Mouse (Mus musculus) forebrain, embryonic 15.5 days (tissue): ENCODE data around the gene Ltf. TPM values are rescaled to one million over a fixed set of nuclear protein-coding genes. Genes with fewer than 3 reads are reported as not detected.
A peak's percentile ranks its signal among the peaks of the same experiment; 100 is the strongest.

Experiments
- ATAC-seq: fragments of 200-750 bp; cut with Nextera tagmentation; replicated peaks from 2 replicates; pipeline ENCODE4 v1.8.0; 2017; ENCODE audit warnings: mild to moderate bottlenecking, moderate TSS enrichment, moderate library complexity
- H3K27ac ChIP-seq: fragments of 300-500 bp; sonication (generic); replicated peaks from 2 replicates; pipeline ENCODE4 v1.5.1; 2015; ENCODE audit warnings: mild to moderate bottlenecking, inconsistent platforms
- H3K27me3 ChIP-seq: fragments of 300-500 bp; sonication (generic); 2 replicates; pipeline ENCODE4 v1.6.1; 2015; ENCODE audit warnings: inconsistent platforms
- H3K36me3 ChIP-seq: fragments of 300-500 bp; sonication (generic); 2 replicates; pipeline ENCODE4 v1.6.1; 2015; ENCODE audit warnings: mild to moderate bottlenecking, inconsistent platforms
- H3K4me1 ChIP-seq: fragments of 300-500 bp; sonication (generic); 2 replicates; pipeline ENCODE4 v1.6.1; 2015; ENCODE audit warnings: inconsistent platforms
- H3K4me2 ChIP-seq: fragments of 300-500 bp; sonication (generic); replicated peaks from 2 replicates; pipeline ENCODE4 v1.6.1; 2015; ENCODE audit warnings: mild to moderate bottlenecking, inconsistent platforms
- H3K4me3 ChIP-seq: fragments of 300-500 bp; sonication (generic); 2 replicates; pipeline ENCODE4 v1.5.1; 2015; ENCODE audit warnings: mild to moderate bottlenecking, inconsistent platforms
- H3K9ac ChIP-seq: fragments of 300-500 bp; sonication (generic); replicated peaks from 2 replicates; pipeline ENCODE4 v1.6.1; 2015; ENCODE audit warnings: mild to moderate bottlenecking, inconsistent platforms
- H3K9me3 ChIP-seq: fragments of 300-500 bp; sonication (generic); 2 replicates; pipeline ENCODE4 v1.6.1; 2016; ENCODE audit warnings: inconsistent platforms
- WGBS: fragments of 180-500 bp; shearing (Covaris S2); methylation state at CpG from one replicate; pipeline ENCODE4 v1.1.7; 2015; ENCODE audit warnings: mixed read lengths; 5-methylcytosine and 5-hydroxymethylcytosine counted together
- polyA plus RNA-seq: library from polyadenylated mRNA; unstranded; fragments of >200 nt; fragmentation: Nextera tagmentation; extraction: Ambion mirVana; gene quantifications from 2 replicates; pipeline ENCODE4 v1.2.1, GENCODE M21; 2015

The Ltf gene
- polyA plus RNA-seq = 0.64 and 0.70 TPM in 2 replicates

- ATAC-seq = no peak
- H3K27me3 ChIP-seq = no peaks in the 10 kb centered on the region
Observed at GRCm38 (mm10) chr9:111019022-111019421, at the start of gene Ltf. Gene Ltf (plus strand): TSS chr9:111019271.

GRCm38 (mm10) chr9:110979411-110979810 lies 39.7 kb upstream of the Ltf start:
- Histone ChIP-seq H3K4me3 (no peak overlapping the region), H3K27ac (no peak overlapping the region), H3K4me2 (no peak overlapping the region), H3K4me1 (no peaks in the 10 kb centered on the region), H3K36me3 (no peaks in the 10 kb centered on the region), H3K9ac (no peak overlapping the region), H3K9me3 (no peaks in the 10 kb centered on the region), H3K27me3 (no peaks in the 10 kb centered on the region)
- 94% methylated on average over 11 of the region's 11 CpGs for WGBS
- ATAC-seq = no peak

More at GRCm38 (mm10) chr9:111019022-111019421, at the start of gene Ltf:
- Histone ChIP-seq H3K36me3 (no peaks in the 10 kb centered on the region), H3K27ac (no peak within 1 kb of the TSS), H3K4me2 (no peak within 1 kb of the TSS), H3K9ac (no peak within 1 kb of the TSS), H3K4me1 (no peaks in the 10 kb centered on the region), H3K9me3 (no peaks in the 10 kb centered on the region), H3K4me3 (no peak within 1 kb of the TSS)
- WGBS = 70% methylated on average over 5 of the region's 5 CpGs

GRCm38 (mm10) chr9:110982351-110982750 lies 36.7 kb upstream of the Ltf start:
- Histone ChIP-seq H3K27ac (no peak overlapping the region), H3K9ac (no peak overlapping the region), H3K27me3 (no peaks in the 10 kb centered on the region), H3K36me3 (no peaks in the 10 kb centered on the region), H3K4me1 (no peaks in the 10 kb centered on the region), H3K4me3 (no peak overlapping the region), H3K9me3 (no peaks in the 10 kb centered on the region), H3K4me2 (no peak overlapping the region)
- no peak for ATAC-seq
- 63% methylated on average over 4 of the region's 4 CpGs for WGBS

DNA sequence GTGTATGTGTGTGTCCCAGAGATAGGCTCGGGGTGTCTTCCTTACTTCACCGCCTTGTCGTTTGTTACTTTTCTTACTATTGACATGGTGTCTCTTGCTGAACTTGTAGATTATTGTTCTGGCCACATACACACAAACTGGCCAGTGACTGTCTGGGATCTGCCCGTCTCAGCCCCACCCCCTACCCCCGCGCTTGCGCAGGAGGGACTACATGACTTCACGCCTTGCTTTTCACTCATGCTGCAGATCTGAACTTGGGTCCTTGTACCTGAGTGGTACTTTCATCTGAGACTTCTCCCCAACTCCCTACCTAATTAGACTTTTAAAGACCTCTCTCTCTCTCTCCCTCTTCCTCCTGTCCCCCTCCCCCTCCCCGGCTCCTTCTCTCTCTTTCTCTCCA lies 35.0 kb upstream of the Ltf start:
- 93% methylated on average over 9 of the region's 9 CpGs for WGBS
- no peaks in the 10 kb centered on the region for H3K4me1 ChIP-seq
- no peak for ATAC-seq
- H3K9me3 ChIP-seq = no peaks in the 10 kb centered on the region
- no peak overlapping the region for H3K4me3 ChIP-seq
- no peak overlapping the region for H3K27ac ChIP-seq
- no peak overlapping the region for H3K9ac ChIP-seq
- no peak overlapping the region for H3K4me2 ChIP-seq
- no peaks in the 10 kb centered on the region for H3K27me3 ChIP-seq
- H3K36me3 ChIP-seq = no peaks in the 10 kb centered on the region

DNA sequence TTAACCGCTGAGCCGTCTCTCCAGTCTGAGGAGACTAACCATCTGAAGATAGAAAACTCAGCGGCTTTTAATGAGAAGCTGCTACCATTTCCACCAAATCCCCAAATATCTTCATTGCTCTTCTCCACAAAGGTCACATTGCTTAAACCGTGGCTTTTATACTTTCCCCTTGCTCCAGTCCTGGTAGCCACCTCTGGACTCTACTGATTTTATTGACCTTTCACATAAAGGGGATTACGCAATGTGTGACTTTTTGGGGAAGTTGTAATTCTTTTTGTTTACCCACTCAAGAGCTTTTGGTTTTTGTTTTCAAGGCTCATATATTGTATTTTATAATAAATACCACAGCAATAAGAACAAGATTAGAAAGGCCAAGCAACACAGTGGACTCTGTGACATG lies 33.5 kb upstream of the Ltf start:
- H3K4me3 ChIP-seq = no peak overlapping the region
- no peak overlapping the region for H3K4me2 ChIP-seq
- H3K9me3 ChIP-seq = no peaks in the 10 kb centered on the region
- H3K36me3 ChIP-seq = no peaks in the 10 kb centered on the region
- no peaks in the 10 kb centered on the region for H3K27me3 ChIP-seq
- H3K9ac ChIP-seq = no peak overlapping the region
- H3K27ac ChIP-seq = no peak overlapping the region
- WGBS = 93% methylated on average over 5 of the region's 5 CpGs
- no peaks in the 10 kb centered on the region for H3K4me1 ChIP-seq
- no peak for ATAC-seq

GRCm38 (mm10) chr9:110985951-110986350 lies 33.1 kb upstream of the Ltf start:
- ATAC-seq = no peak
- no peak overlapping the region for H3K9ac ChIP-seq
- no peaks in the 10 kb centered on the region for H3K4me1 ChIP-seq
- WGBS = 90% methylated on average over 8 of the region's 8 CpGs
- no peaks in the 10 kb centered on the region for H3K9me3 ChIP-seq
- H3K27ac ChIP-seq = no peak overlapping the region
- H3K27me3 ChIP-seq = no peaks in the 10 kb centered on the region
- H3K4me2 ChIP-seq = no peak overlapping the region
- H3K4me3 ChIP-seq = no peak overlapping the region
- H3K36me3 ChIP-seq = no peaks in the 10 kb centered on the region

GRCm38 (mm10) chr9:110987331-110987730 lies 31.7 kb upstream of the Ltf start:
- no peak for ATAC-seq
- Histone ChIP-seq H3K9ac (no peak overlapping the region), H3K36me3 (no peaks in the 10 kb centered on the region), H3K4me3 (no peak overlapping the region), H3K4me2 (no peak overlapping the region), H3K9me3 (no peaks in the 10 kb centered on the region), H3K27me3 (no peaks in the 10 kb centered on the region), H3K4me1 (no peaks in the 10 kb centered on the region), H3K27ac (no peak overlapping the region)
- 80% methylated on average over 4 of the region's 4 CpGs for whole genome bisulfite sequencing

GRCm38 (mm10) chr9:110988078-110988477 lies 31.0 kb upstream of the Ltf start:
- no peaks in the 10 kb centered on the region for H3K9me3 ChIP-seq
- no peaks in the 10 kb centered on the region for H3K36me3 ChIP-seq
- no peak overlapping the region for H3K27ac ChIP-seq
- H3K27me3 ChIP-seq = no peaks in the 10 kb centered on the region
- no peak overlapping the region for H3K4me3 ChIP-seq
- WGBS = 83% methylated on average over 3 of the region's 3 CpGs
- H3K4me2 ChIP-seq = no peak overlapping the region
- no peak overlapping the region for H3K9ac ChIP-seq
- no peaks in the 10 kb centered on the region for H3K4me1 ChIP-seq
- no peak for ATAC-seq

- H3K4me3 ChIP-seq = no peak overlapping the region
- no peaks in the 10 kb centered on the region for H3K36me3 ChIP-seq
- H3K27ac ChIP-seq = no peak overlapping the region
- no peaks in the 10 kb centered on the region for H3K4me1 ChIP-seq
- H3K4me2 ChIP-seq = no peak overlapping the region
- H3K9me3 ChIP-seq = no peaks in the 10 kb centered on the region
- no peak overlapping the region for H3K9ac ChIP-seq
- WGBS = 61% methylated on average over 4 of the region's 4 CpGs
- H3K27me3 ChIP-seq = no peaks in the 10 kb centered on the region
- ATAC-seq = no peak
Observed at GRCm38 (mm10) chr9:110989141-110989540, 29.9 kb upstream of the Ltf start.

DNA sequence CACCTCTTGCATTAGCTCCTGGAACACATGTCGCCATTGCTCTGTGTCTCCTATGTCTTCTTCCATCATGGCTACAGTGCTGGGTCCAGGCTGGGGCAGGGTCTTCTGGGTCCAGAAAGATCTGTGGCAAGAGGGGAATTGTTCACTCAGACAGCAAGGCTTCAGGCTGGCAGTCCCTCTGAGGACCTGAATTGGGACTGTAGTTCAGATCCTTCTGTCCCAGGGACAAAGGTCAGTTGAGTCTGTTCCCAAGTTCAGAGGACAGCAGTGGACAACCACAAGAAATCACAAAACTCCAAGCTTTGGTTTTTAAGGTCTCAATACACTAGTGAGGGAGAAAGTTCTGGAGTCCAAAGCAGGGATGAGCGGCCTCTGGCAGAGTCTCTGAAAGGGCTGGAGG lies 29.5 kb upstream of the Ltf start:
- Histone ChIP-seq H3K9me3 (no peaks in the 10 kb centered on the region), H3K36me3 (no peaks in the 10 kb centered on the region), H3K9ac (no peak overlapping the region), H3K27me3 (no peaks in the 10 kb centered on the region), H3K4me2 (no peak overlapping the region), H3K4me3 (no peak overlapping the region), H3K4me1 (no peaks in the 10 kb centered on the region), H3K27ac (no peak overlapping the region)
- no peak for ATAC-seq
- WGBS = 96% methylated on average over 2 of the region's 2 CpGs

GRCm38 (mm10) chr9:110990204-110990603 lies 28.9 kb upstream of the Ltf start, which contains the start of gene Rtp3:
Gene Rtp3 (minus strand): TSS chr9:110990583.
- H3K36me3 ChIP-seq = no peaks in the 10 kb centered on the region
- 71% methylated on average over 6 of the region's 6 CpGs for WGBS
- no peaks in the 10 kb centered on the region for H3K4me1 ChIP-seq
- H3K9me3 ChIP-seq = no peaks in the 10 kb centered on the region
- ATAC-seq = no peak
- no peak within 1 kb of the TSS for H3K4me3 ChIP-seq
- no peak within 1 kb of the TSS for H3K9ac ChIP-seq
- H3K27me3 ChIP-seq = no peaks in the 10 kb centered on the region
- no peak within 1 kb of the TSS for H3K27ac ChIP-seq
- no peak within 1 kb of the TSS for H3K4me2 ChIP-seq

GRCm38 (mm10) chr9:110993281-110993709 lies 25.8 kb upstream of the Ltf start:
- Histone ChIP-seq H3K27me3 (no peaks in the 10 kb centered on the region), H3K9me3 (no peaks in the 10 kb centered on the region), H3K4me2 (no peak overlapping the region), H3K27ac (no peak overlapping the region), H3K4me3 (no peak overlapping the region), H3K9ac (no peak overlapping the region), H3K36me3 (no peaks in the 10 kb centered on the region), H3K4me1 (no peaks in the 10 kb centered on the region)
- 53% methylated on average over 3 of the region's 3 CpGs for WGBS
- ATAC-seq = no peak

- Histone ChIP-seq H3K4me3 (peak overlapping the region; percentile 50), H3K27ac (peak overlapping the region; percentile 62; the same call in 1 of the 2 replicates), H3K36me3 (no peaks in the 10 kb centered on the region), H3K9ac (peak overlapping the region; percentile 43; the same call in 1 of the 2 replicates), H3K4me2 (peak overlapping the region; percentile 51), H3K4me1 (no peaks in the 10 kb centered on the region), H3K27me3 (no peaks in the 10 kb centered on the region), H3K9me3 (no peaks in the 10 kb centered on the region)
- WGBS = 13% methylated on average over 13 of the region's 13 CpGs
- ATAC-seq = peak; percentile 94
Observed at GRCm38 (mm10) chr9:110994716-110995172, 24.3 kb upstream of the Ltf start.
